Mouse (Mus musculus) CH12.LX (cell line): ENCODE data around the gene Fam133b. TPM values are rescaled to one million over a fixed set of nuclear protein-coding genes. Genes with fewer than 3 reads are reported as not detected.

Source experiments
- DNase-seq: peaks from one replicate; pipeline ENCODE4 v3.0.0-alpha.2; 2013; ENCODE audit errors: extremely low read depth
- H3K27ac ChIP-seq: 2 replicates; pipeline ENCODE4 v1.5.1; 2012; ENCODE audit warnings: low read depth, mild to moderate bottlenecking, control low read depth, moderate library complexity; ENCODE audit not compliant: insufficient read depth
- H3K27me3 ChIP-seq: replicated peaks from 2 replicates; pipeline ENCODE3; 2012; ENCODE audit warnings: inconsistent platforms
- H3K36me3 ChIP-seq, 2 experiments: replicated peaks in 1 of 2; 2 replicates each; pipeline versions ENCODE3 to v1.6.1; 2012; ENCODE audit warnings: inconsistent platforms in 1 of 2, low read length in 1 of 2, mild to moderate bottlenecking in 1 of 2, mixed read lengths in 1 of 2, moderate library complexity in 1 of 2; ENCODE audit not compliant: control insufficient read depth in 1 of 2, insufficient read depth in 1 of 2
- H3K4me1 ChIP-seq, 2 experiments: 2 replicates each; pipeline ENCODE4 v1.6.1; 2012; ENCODE audit warnings: inconsistent platforms in 1 of 2, moderate library complexity in 1 of 2; ENCODE audit not compliant: insufficient read depth in 2 of 2, control insufficient read depth in 1 of 2
- H3K4me2 ChIP-seq: 2 replicates; pipeline ENCODE4 v1.6.1; 2012; ENCODE audit warnings: low read depth, mild to moderate bottlenecking, control low read depth; ENCODE audit not compliant: poor library complexity, insufficient read depth, severe bottlenecking
- H3K4me3 ChIP-seq, 3 experiments: fragments of 150-350 bp in 1 of 3; sonication (generic) in 1 of 3; replicated peaks in 1 of 3; 2 replicates each; pipeline versions ENCODE3 to v1.5.1; 2011 to 2012; ENCODE audit warnings: low read depth in 2 of 3, low read length in 2 of 3, mild to moderate bottlenecking in 2 of 3, moderate library complexity in 2 of 3, control low read depth in 1 of 3, improper control_type of control experiment in 1 of 3, inconsistent platforms in 1 of 3, mixed read lengths in 1 of 3; ENCODE audit not compliant: poor library complexity in 1 of 3
- H3K79me2 ChIP-seq: replicated peaks from 2 replicates; pipeline ENCODE4 v1.6.1; 2012; ENCODE audit warnings: mild to moderate bottlenecking, moderate library complexity; ENCODE audit not compliant: control insufficient read depth, poor library complexity, insufficient read depth, severe bottlenecking; ENCODE audit errors: extremely low read depth
- H3K9ac ChIP-seq: 2 replicates; pipeline ENCODE4 v1.6.1; 2012; ENCODE audit warnings: low read depth, mild to moderate bottlenecking, control low read depth, moderate library complexity; ENCODE audit not compliant: insufficient read depth
- H3K9me3 ChIP-seq: replicated peaks from 2 replicates; pipeline ENCODE3; 2012; ENCODE audit warnings: low read length, inconsistent platforms, mixed read lengths
- BHLHE40 ChIP-seq: IDR thresholded peaks from 2 replicates; pipeline ENCODE4 v1.6.1; 2011; ENCODE audit warnings: mild to moderate bottlenecking, low read depth, low read length, improper control_type of control experiment
- CTCF ChIP-seq, 2 experiments: IDR thresholded peaks in 1 of 2; conservative IDR thresholded peaks in 1 of 2; 2 replicates each; pipeline ENCODE4 v1.5.1; 2011 to 2012; ENCODE audit warnings: low read depth in 2 of 2, low read length in 2 of 2, improper control_type of control experiment in 1 of 2, inconsistent platforms in 1 of 2, mild to moderate bottlenecking in 1 of 2, moderate library complexity in 1 of 2
- IRF4 ChIP-seq: IDR thresholded peaks from 2 replicates; pipeline ENCODE4 v1.6.1; 2014; ENCODE audit warnings: low read depth, mild to moderate bottlenecking, inconsistent platforms, low read length, improper control_type of control experiment
- MAFK ChIP-seq: IDR thresholded peaks from 2 replicates; pipeline ENCODE4 v1.6.1; 2011; ENCODE audit warnings: low read length, improper control_type of control experiment; ENCODE audit not compliant: insufficient replicate concordance
- MAZ ChIP-seq: IDR thresholded peaks from 2 replicates; pipeline ENCODE4 v1.6.1; 2012; ENCODE audit warnings: low read depth, mild to moderate bottlenecking, inconsistent platforms, low read length, improper control_type of control experiment, moderate library complexity
- MXI1 ChIP-seq: IDR thresholded peaks from 2 replicates; pipeline ENCODE4 v1.6.1; 2011; ENCODE audit warnings: mild to moderate bottlenecking, low read depth, low read length, improper control_type of control experiment
- NRF1 ChIP-seq: IDR thresholded peaks from 2 replicates; pipeline ENCODE4 v1.6.1; 2014; ENCODE audit warnings: low read depth, mild to moderate bottlenecking, inconsistent platforms, low read length, improper control_type of control experiment, moderate library complexity
- PAX5 ChIP-seq: IDR thresholded peaks from 2 replicates; pipeline ENCODE4 v1.6.1; 2012; ENCODE audit warnings: low read length, inconsistent platforms, mixed read lengths
- POLR2A ChIP-seq: IDR thresholded peaks from 2 replicates; pipeline ENCODE4 v1.6.1; 2011; ENCODE audit warnings: low read depth, mild to moderate bottlenecking, improper control_type of control experiment, low read length
- RAD21 ChIP-seq: IDR thresholded peaks from 2 replicates; pipeline ENCODE4 v1.6.1; 2011; ENCODE audit warnings: low read depth, mild to moderate bottlenecking, low read length, improper control_type of control experiment, moderate library complexity
- RCOR1 ChIP-seq: conservative IDR thresholded peaks from 2 replicates; pipeline ENCODE4 v1.6.1; 2012; ENCODE audit warnings: low read depth, mild to moderate bottlenecking, inconsistent platforms, low read length, improper control_type of control experiment
- SIN3A ChIP-seq: IDR thresholded peaks from 2 replicates; pipeline ENCODE4 v1.6.1; 2012; ENCODE audit warnings: low read length, improper control_type of control experiment, inconsistent platforms
- TCF12 ChIP-seq: IDR thresholded peaks from 2 replicates; pipeline ENCODE4 v1.6.1; 2014; ENCODE audit warnings: low read depth, mild to moderate bottlenecking, inconsistent platforms, low read length, improper control_type of control experiment
- UBTF ChIP-seq: IDR thresholded peaks from 2 replicates; pipeline ENCODE4 v1.6.1; 2012; ENCODE audit warnings: low read depth, mild to moderate bottlenecking, inconsistent platforms, low read length, improper control_type of control experiment, moderate library complexity
- USF1 ChIP-seq: IDR thresholded peaks from 2 replicates; pipeline ENCODE4 v1.6.1; 2014; ENCODE audit warnings: low read depth, mild to moderate bottlenecking, inconsistent platforms, low read length, improper control_type of control experiment
- USF2 ChIP-seq: conservative IDR thresholded peaks from 2 replicates; pipeline ENCODE4 v1.6.1; 2011; ENCODE audit warnings: low read depth, low read length, improper control_type of control experiment
- ZNF384 ChIP-seq: IDR thresholded peaks from 2 replicates; pipeline ENCODE4 v1.6.1; 2012; ENCODE audit warnings: low read depth, low read length, improper control_type of control experiment, inconsistent platforms
- dilution Hi-C: fragments of 300-500 bp; cut with MboI; formaldehyde crosslinking; loops from 2 replicates; pipeline ENCODE4 v1.14.3; 2020; ENCODE audit warnings: low sequenced_read_pairs; ENCODE audit not compliant: extremely low pct_unique_long_range_greater_than_20kb, extremely low pct_ligation_motif_present
- in situ Hi-C: fragments of 300-500 bp; cut with MboI; formaldehyde crosslinking; loops from 3 replicates; pipeline ENCODE4 v1.14.3; 2019; ENCODE audit warnings: low sequenced_read_pairs, low pct_ligation_motif_present, low pct_unique_long_range_greater_than_20kb, mixed read lengths
- polyA plus RNA-seq: library from polyadenylated mRNA; unstranded; fragments of >175 nt; gene quantifications from 2 replicates; pipeline ENCODE4 v1.2.1, GENCODE M21; 2012; ENCODE audit warnings: low read depth; ENCODE audit not compliant: insufficient read length
- total RNA-seq, 2 experiments: library from RNA; depleted of rRNA; stranded (reverse); fragments of 300-350 nt in 1 of 2; fragments of >200 nt in 1 of 2; gene quantifications; 2 replicates each; pipeline ENCODE4 v1.2.3; 2012 to 2014

The Fam133b gene
- total and polyA plus RNA-seq, 3 experiments, result 23.2 to 66.1 (median 55.9) TPM

- no peaks in the 10 kb centered on the region for H3K27me3 ChIP-seq
- H3K36me3 ChIP-seq, result peaks cover 6 to 28% of the 10 kb centered on the region in 2 experiments
- no peak for DNase-seq
- dilution Hi-C loops, result no loop called here
- no peak overlapping the region for H3K4me3 ChIP-seq
- H3K9ac ChIP-seq, result no peak overlapping the region
- no peak overlapping the region for H3K4me2 ChIP-seq
- TF ChIP-seq UBTF (no peak), USF2 (no peak), ZNF384 (no peak), RAD21 (no peak), CTCF (conservative IDR thresholded peaks at IDR 0.05 in 1 of 2, IDR thresholded peaks at IDR 0.05 in 1 of 2; ENCODE audit: low read depth in 2 of 2, low read length in 2 of 2) (no peak), RCOR1 (no peak), MAZ (no peak), POLR2A (no peak), BHLHE40 (no peak), MAFK (no peak), USF1 (no peak), NRF1 (no peak), SIN3A (no peak), IRF4 (no peak)
- TF ChIP-seq, all 38 proteins: peak for 0
- Histone ChIP-seq H3K79me2 (no peaks in the 10 kb centered on the region), H3K4me1 (peaks cover 0 to 7% of the 10 kb centered on the region in 2 experiments; a peak in 2 of 4 replicates), H3K9me3 (no peaks in the 10 kb centered on the region), H3K27ac (no peak overlapping the region)
- in situ Hi-C loops, result no loop called here
These were observed 57.2 kb downstream of the Fam133b start for GRCm38 (mm10) chr5:3600790-3601189.

GRCm38 (mm10) chr5:3607114-3607513 is 63.5 kb downstream of the Fam133b start:
- Histone ChIP-seq H3K4me2 (no peak overlapping the region), H3K27ac (no peak overlapping the region), H3K9me3 (peaks cover 2% of the 10 kb centered on the region), H3K27me3 (no peaks in the 10 kb centered on the region), H3K4me1 (no peaks in the 10 kb centered on the region), H3K4me3 (no peak overlapping the region), H3K9ac (no peak overlapping the region), H3K36me3 (peaks cover 32 to 60% of the 10 kb centered on the region in 2 experiments), H3K79me2 (no peaks in the 10 kb centered on the region)
- no peak for TF ChIP-seq IRF4
- no peak for TF ChIP-seq USF2
- no peak for TF ChIP-seq SIN3A
- no peak for TF ChIP-seq PAX5
- no peak for TF ChIP-seq USF1
- no peak for TF ChIP-seq BHLHE40
- TF ChIP-seq TCF12, result no peak
- TF ChIP-seq MXI1, result no peak
- in situ Hi-C loops (no loop called here), dilution Hi-C loops (no loop called here)
- DNase-seq, result no peak
